Mouse (Mus musculus) lung, embryonic 14.5 days (tissue): ENCODE measurements around the gene Proca1. TPM values are rescaled to one million over a fixed set of nuclear protein-coding genes. Genes with fewer than 3 reads are reported as not detected.

Experiments used
- ATAC-seq: fragments of 200-750 bp; cut with Nextera tagmentation; 2 replicates; pipeline ENCODE4 v1.8.0; 2017; ENCODE audit warnings: mild to moderate bottlenecking, moderate TSS enrichment, moderate library complexity; ENCODE audit not compliant: insufficient read depth
- DNase-seq: peaks from one replicate; pipeline ENCODE4 v3.0.0-alpha.2; 2015
- H3K27ac ChIP-seq: fragments of 300-500 bp; sonication (generic); 2 replicates; pipeline ENCODE4 v1.5.1; 2014; ENCODE audit warnings: low read depth, mild to moderate bottlenecking, moderate library complexity
- H3K27me3 ChIP-seq: fragments of 300-500 bp; sonication (generic); 2 replicates; pipeline ENCODE4 v1.6.1; 2014; ENCODE audit warnings: low read length, control low read depth; ENCODE audit not compliant: insufficient read depth
- H3K36me3 ChIP-seq: fragments of 300-500 bp; sonication (generic); 2 replicates; pipeline ENCODE4 v1.6.1; 2014; ENCODE audit warnings: control low read depth; ENCODE audit not compliant: insufficient read depth
- H3K4me1 ChIP-seq: fragments of 300-500 bp; sonication (generic); 2 replicates; pipeline ENCODE4 v1.6.1; 2014; ENCODE audit warnings: antibody characterized with exemption, control low read depth; ENCODE audit not compliant: insufficient read depth
- H3K4me2 ChIP-seq: fragments of 300-500 bp; sonication (generic); 2 replicates; pipeline ENCODE4 v1.6.1; 2014; ENCODE audit warnings: mild to moderate bottlenecking
- H3K4me3 ChIP-seq: fragments of 300-500 bp; sonication (generic); 2 replicates; pipeline ENCODE4 v1.5.1; 2014; ENCODE audit warnings: low read depth, low read length
- H3K9ac ChIP-seq: fragments of 300-500 bp; sonication (generic); 2 replicates; pipeline ENCODE4 v1.6.1; 2014
- H3K9me3 ChIP-seq: fragments of 300-500 bp; sonication (generic); 2 replicates; pipeline ENCODE4 v1.6.1; 2016; ENCODE audit warnings: low read depth, low read length, control low read depth
- CTCF ChIP-seq: IDR thresholded peaks from 2 replicates; pipeline ENCODE4 v1.5.1; 2016; ENCODE audit warnings: antibody characterized with exemption, low read depth
- WGBS: fragments of 180-500 bp; shearing (Covaris S2); extraction: QIAGEN DNeasy Blood & Tissue Kit; methylation state at CpG from one replicate; pipeline ENCODE4 v1.1.7; 2014; 5-methylcytosine and 5-hydroxymethylcytosine counted together
- microRNA-seq: library from miRNA; unstranded; fragments of <30 nt; microRNA quantifications from one replicate; pipeline ENCODE4, GENCODE M21; 2016; ENCODE audit warnings: borderline number of aligned reads
- polyA plus RNA-seq: library from polyadenylated mRNA; unstranded; fragments of >200 nt; fragmentation: Nextera tagmentation; extraction: Ambion mirVana; gene quantifications from 2 replicates; pipeline ENCODE4 v1.2.1, GENCODE M21; 2014

Proca1 gene
- polyA plus RNA-seq, 1 experiment from 2014 or later = 2.8 TPM

- H3K9ac ChIP-seq = no peak overlapping the region; the same call in 1 of the 2 replicates
- no peaks in the 10 kb centered on the region for H3K27me3 ChIP-seq
- no peaks in the 10 kb centered on the region for H3K9me3 ChIP-seq
- 64% methylated on average over 4 of the region's 4 CpGs for WGBS
- no peak for TF ChIP-seq CTCF
- H3K27ac ChIP-seq = no peak overlapping the region
- peak overlapping the region; percentile 72; the same call in 1 of the 2 replicates for H3K4me2 ChIP-seq
- H3K4me3 ChIP-seq = no peak overlapping the region
- DNase-seq = no peak
- no peak for ATAC-seq
- H3K36me3 ChIP-seq = peaks cover 20% of the 10 kb centered on the region
- H3K4me1 ChIP-seq = peaks cover 15% of the 10 kb centered on the region
Observed at GRCm38 (mm10) chr11:78247727-78248140, 54.5 kb downstream of the Proca1 start.

Small RNA genes lying within 50 kb of the gene (microRNA-seq; reads per million reads assigned to microRNA genes)
- gene Mir7653 = 1.4 reads per million

Other genes with a start within 250 kb of the Proca1 start
- gene Phf12, start 210.6 kb upstream of the Proca1 start, polyA plus RNA-seq = 15.9 and 20.6 TPM in 2 replicates
- 17.7 and 22.7 TPM in 2 replicates for gene Dhrs13, start 161.1 kb upstream of the Proca1 start, polyA plus RNA-seq
- gene Flot2, start 155.5 kb upstream of the Proca1 start, polyA plus RNA-seq = 51.4 and 57.4 TPM in 2 replicates
- 37.5 and 38.5 TPM in 2 replicates for gene Eral1, start 113.0 kb upstream of the Proca1 start, polyA plus RNA-seq
- gene Fam222b, start 98.7 kb upstream of the Proca1 start, polyA plus RNA-seq = 17.8 and 17.9 TPM in 2 replicates
- gene Traf4, start 27.8 kb upstream of the Proca1 start, polyA plus RNA-seq = 73.8 and 75.6 TPM in 2 replicates
- gene Nek8, start 16.7 kb upstream of the Proca1 start, polyA plus RNA-seq = 15.3 and 17.2 TPM in 2 replicates
- gene Tlcd1, start 16.7 kb upstream of the Proca1 start, polyA plus RNA-seq = 19.2 and 21.6 TPM in 2 replicates
- gene Rpl23a, start 9.8 kb upstream of the Proca1 start, polyA plus RNA-seq = 1,638 and 1,710 TPM in 2 replicates
- 140 TPM in 2 replicates for gene Rab34, start 5.0 kb upstream of the Proca1 start, polyA plus RNA-seq
- gene Sdf2, start 52.4 kb downstream of the Proca1 start, polyA plus RNA-seq = 72.6 and 76.7 TPM in 2 replicates
- 25.8 and 27.9 TPM in 2 replicates for gene Supt6, start 52.6 kb downstream of the Proca1 start, polyA plus RNA-seq
- 71.2 and 76.8 TPM in 2 replicates for gene 2610507B11Rik, start 68.4 kb downstream of the Proca1 start, polyA plus RNA-seq
- 0.45 and 0.66 TPM in 2 replicates for gene BC030499, start 97.4 kb downstream of the Proca1 start, polyA plus RNA-seq
- gene Spag5, start 108.1 kb downstream of the Proca1 start, polyA plus RNA-seq = 54.2 and 59.8 TPM in 2 replicates
- gene Aldoc, start 129.6 kb downstream of the Proca1 start, polyA plus RNA-seq = 4.4 and 5.0 TPM in 2 replicates
- 69.9 and 76.0 TPM in 2 replicates for gene Pigs, start 135.0 kb downstream of the Proca1 start, polyA plus RNA-seq
- gene Unc119, start 150.1 kb downstream of the Proca1 start, polyA plus RNA-seq = 36.8 and 43.1 TPM in 2 replicates
- not detected in 2 replicates for gene Foxn1, start 193.2 kb downstream of the Proca1 start, polyA plus RNA-seq
- not detected in 2 replicates for gene Slc13a2, start 228.8 kb downstream of the Proca1 start, polyA plus RNA-seq